Mouse (Mus musculus): ENCODE data around the gene Camk1d. TPM values are rescaled to one million over a fixed set of nuclear protein-coding genes. Genes with fewer than 3 reads are reported as not detected.
A peak's percentile ranks its signal among the peaks of the same experiment; 100 is the strongest.
"Not testable (repeated sequence)": the region's sequence is repeated elsewhere in the genome, so short reads cannot be mapped to it uniquely, and the experiment has no call there.

The Camk1d gene
- polyA plus RNA-seq, 1 experiment, result 25.6 TPM

- H3K27me3 ChIP-seq (ENCODE audit: control insufficient read depth, insufficient read depth, low read length), result no peaks in the 10 kb centered on the region
- no peak overlapping the region for H3K4me3 ChIP-seq (replicated peaks; ENCODE audit: insufficient read depth, low read depth, low read length)
- WGBS, result 96% methylated on average over 4 of the region's 4 CpGs
- no peak for DNase-seq
- H3K4me1 ChIP-seq (ENCODE audit: control insufficient read depth, insufficient read depth, low read length), result no peaks in the 10 kb centered on the region
- no peak overlapping the region for H3K27ac ChIP-seq (ENCODE audit: insufficient read depth, low read length)
- TF ChIP-seq POLR2A (IDR thresholded peaks at IDR 0.05; ENCODE audit: borderline replicate concordance, insufficient read depth, low read length), result no peak
- TF ChIP-seq CTCF (IDR thresholded peaks at IDR 0.05; ENCODE audit: borderline replicate concordance, insufficient read depth, low read depth, low read length), result no peak
Observed at GRCm38 (mm10) chr2:5548872-5549271, 165.4 kb downstream of the Camk1d start.

- Histone ChIP-seq H3K27me3 (ENCODE audit: control insufficient read depth, insufficient read depth, low read length) (no peaks in the 10 kb centered on the region), H3K27ac (ENCODE audit: insufficient read depth, low read length) (no peak overlapping the region), H3K4me3 (replicated peaks; ENCODE audit: insufficient read depth, low read depth, low read length) (no peak overlapping the region), H3K4me1 (ENCODE audit: control insufficient read depth, insufficient read depth, low read length) (peaks cover 5% of the 10 kb centered on the region; the same call in 1 of the 2 replicates)
- peak in 1 of 2 experiments; percentile 32 for DNase-seq
- 17% methylated on average over 3 of the region's 3 CpGs for WGBS
- TF ChIP-seq POLR2A (IDR thresholded peaks at IDR 0.05; ENCODE audit: borderline replicate concordance, insufficient read depth, low read length) (no peak), CTCF (IDR thresholded peaks at IDR 0.05; ENCODE audit: borderline replicate concordance, insufficient read depth, low read depth, low read length) (no peak)
Observed at GRCm38 (mm10) chr2:5540870-5541269, 173.4 kb downstream of the Camk1d start.

GRCm38 (mm10) chr2:5539894-5540293 lies 174.4 kb downstream of the Camk1d start:
- not testable (repeated sequence) for DNase-seq; H3K27ac ChIP-seq (ENCODE audit: insufficient read depth, low read length); H3K4me3 ChIP-seq (replicated peaks; ENCODE audit: insufficient read depth, low read depth, low read length); H3K4me1 ChIP-seq (ENCODE audit: control insufficient read depth, insufficient read depth, low read length); H3K27me3 ChIP-seq (ENCODE audit: control insufficient read depth, insufficient read depth, low read length)
- WGBS, result 76% methylated on average over 3 of the region's 3 CpGs

GRCm38 (mm10) chr2:5533868-5534267 lies 180.4 kb downstream of the Camk1d start:
- no peak overlapping the region for H3K27ac ChIP-seq (ENCODE audit: insufficient read depth, low read length)
- TF ChIP-seq POLR2A (IDR thresholded peaks at IDR 0.05; ENCODE audit: borderline replicate concordance, insufficient read depth, low read length) (no peak), CTCF (IDR thresholded peaks at IDR 0.05; ENCODE audit: borderline replicate concordance, insufficient read depth, low read depth, low read length) (no peak)
- H3K4me1 ChIP-seq (ENCODE audit: control insufficient read depth, insufficient read depth, low read length), result peaks cover 2% of the 10 kb centered on the region; the same call in 1 of the 2 replicates
- no peak for DNase-seq
- 27% methylated on average over 2 of the region's 2 CpGs for WGBS
- H3K27me3 ChIP-seq (ENCODE audit: control insufficient read depth, insufficient read depth, low read length), result no peaks in the 10 kb centered on the region
- no peak overlapping the region for H3K4me3 ChIP-seq (replicated peaks; ENCODE audit: insufficient read depth, low read depth, low read length)

GRCm38 (mm10) chr2:5529992-5530391 lies 184.3 kb downstream of the Camk1d start:
- WGBS, result 31% methylated on average over 2 of the region's 2 CpGs
- H3K27ac ChIP-seq (ENCODE audit: insufficient read depth, low read length), result no peak overlapping the region
- H3K27me3 ChIP-seq (ENCODE audit: control insufficient read depth, insufficient read depth, low read length), result no peaks in the 10 kb centered on the region
- H3K4me1 ChIP-seq (ENCODE audit: control insufficient read depth, insufficient read depth, low read length), result peaks cover 9% of the 10 kb centered on the region; the same call in 1 of the 2 replicates
- no peak for TF ChIP-seq CTCF (IDR thresholded peaks at IDR 0.05; ENCODE audit: borderline replicate concordance, insufficient read depth, low read depth, low read length)
- TF ChIP-seq POLR2A (IDR thresholded peaks at IDR 0.05; ENCODE audit: borderline replicate concordance, insufficient read depth, low read length), result no peak
- H3K4me3 ChIP-seq (replicated peaks; ENCODE audit: insufficient read depth, low read depth, low read length), result no peak overlapping the region
- peak in 1 of 2 experiments; percentile 19 for DNase-seq

GRCm38 (mm10) chr2:5519221-5519669 lies 195.1 kb downstream of the Camk1d start:
- no peak overlapping the region for H3K4me3 ChIP-seq (replicated peaks; ENCODE audit: insufficient read depth, low read depth, low read length)
- DNase-seq, result peak; percentile 37 to 64
- H3K4me1 ChIP-seq (ENCODE audit: control insufficient read depth, insufficient read depth, low read length), result no peaks in the 10 kb centered on the region; the same call in 1 of the 2 replicates
- no peaks in the 10 kb centered on the region for H3K27me3 ChIP-seq (ENCODE audit: control insufficient read depth, insufficient read depth, low read length)
- H3K27ac ChIP-seq (ENCODE audit: insufficient read depth, low read length), result no peak overlapping the region
- no peak for TF ChIP-seq CTCF (IDR thresholded peaks at IDR 0.05; ENCODE audit: borderline replicate concordance, insufficient read depth, low read depth, low read length)
- no peak for TF ChIP-seq POLR2A (IDR thresholded peaks at IDR 0.05; ENCODE audit: borderline replicate concordance, insufficient read depth, low read length)
- WGBS, result 15% methylated on average over 8 of the region's 8 CpGs

- TF ChIP-seq POLR2A (IDR thresholded peaks at IDR 0.05; ENCODE audit: borderline replicate concordance, insufficient read depth, low read length), result no peak
- TF ChIP-seq CTCF (IDR thresholded peaks at IDR 0.05; ENCODE audit: borderline replicate concordance, insufficient read depth, low read depth, low read length), result no peak
- no peak overlapping the region for H3K4me3 ChIP-seq (replicated peaks; ENCODE audit: insufficient read depth, low read depth, low read length)
- no peak overlapping the region for H3K27ac ChIP-seq (ENCODE audit: insufficient read depth, low read length)
- no peaks in the 10 kb centered on the region; the same call in 1 of the 2 replicates for H3K4me1 ChIP-seq (ENCODE audit: control insufficient read depth, insufficient read depth, low read length)
- WGBS, result 17% methylated on average over 2 of the region's 2 CpGs
- no peaks in the 10 kb centered on the region for H3K27me3 ChIP-seq (ENCODE audit: control insufficient read depth, insufficient read depth, low read length)
- DNase-seq, result peak in 1 of 2 experiments; percentile 38
Observed at GRCm38 (mm10) chr2:5515106-5515505, 199.2 kb downstream of the Camk1d start.

- TF ChIP-seq POLR2A (IDR thresholded peaks at IDR 0.05; ENCODE audit: borderline replicate concordance, insufficient read depth, low read length), result no peak
- TF ChIP-seq CTCF (IDR thresholded peaks at IDR 0.05; ENCODE audit: borderline replicate concordance, insufficient read depth, low read depth, low read length), result no peak
- no peak for DNase-seq
- WGBS, result 98% methylated on average over 5 of the region's 5 CpGs
Observed at GRCm38 (mm10) chr2:5514095-5514494, 200.2 kb downstream of the Camk1d start.

More at GRCm38 (mm10) chr2:5514095-5514494, 200.2 kb downstream of the Camk1d start:
- Histone ChIP-seq H3K27me3 (ENCODE audit: control insufficient read depth, insufficient read depth, low read length) (no peaks in the 10 kb centered on the region), H3K4me1 (ENCODE audit: control insufficient read depth, insufficient read depth, low read length) (0 out of 2 replicates have a peak, but pooled peaks cover 2% of the 10 kb centered on the region), H3K27ac (ENCODE audit: insufficient read depth, low read length) (no peak overlapping the region), H3K4me3 (replicated peaks; ENCODE audit: insufficient read depth, low read depth, low read length) (no peak overlapping the region)
